Mouse (Mus musculus): ENCODE data around the gene Lsm12. TPM values are rescaled to one million over a fixed set of nuclear protein-coding genes. Genes with fewer than 3 reads are reported as not detected.

Lsm12 gene
- polyA plus RNA-seq, 1 experiment from 2014 or later, result 76.5 TPM

GRCm38 (mm10) chr11:102214430-102215156 is 29.5 kb upstream of the Lsm12 start:
- Histone ChIP-seq H3K27me3 (ENCODE audit: control insufficient read depth, insufficient read depth, low read length) (no peaks in the 10 kb centered on the region), H3K4me3 (ENCODE audit: low read depth, low read length) (no peak overlapping the region), H3K4me2 (ENCODE audit: low read depth, low read length) (no peak overlapping the region), H3K4me1 (ENCODE audit: control insufficient read depth, insufficient read depth, low read length) (peaks cover 18% of the 10 kb centered on the region; the same call in 1 of the 2 replicates), H3K27ac (replicated peaks; ENCODE audit: low read depth, low read length) (no peak overlapping the region), H3K9ac (replicated peaks; ENCODE audit: low read length) (no peak overlapping the region), H3K9me3 (replicated peaks; ENCODE audit: control insufficient read depth, low read length) (no peaks in the 10 kb centered on the region), H3K36me3 (replicated peaks; ENCODE audit: control insufficient read depth, insufficient read depth, low read depth, low read length) (no peaks in the 10 kb centered on the region)
- 56% methylated on average over 10 of the region's 10 CpGs for WGBS
- ATAC-seq (replicated peaks; ENCODE audit: insufficient number of reproducible peaks, low FRiP score, low TSS enrichment, low read depth), result no peak
- DNase-seq (ENCODE audit: low spot score), result no peak

- peaks cover 17% of the 10 kb centered on the region for H3K4me1 ChIP-seq (ENCODE audit: control insufficient read depth, insufficient read depth, low read length)
- no peak overlapping the region for H3K9ac ChIP-seq (replicated peaks; ENCODE audit: low read length)
- H3K4me3 ChIP-seq (ENCODE audit: low read depth, low read length), result no peak overlapping the region
- no peaks in the 10 kb centered on the region for H3K36me3 ChIP-seq (replicated peaks; ENCODE audit: control insufficient read depth, insufficient read depth, low read depth, low read length)
- H3K27ac ChIP-seq (replicated peaks; ENCODE audit: low read depth, low read length), result no peak overlapping the region
- DNase-seq (ENCODE audit: low spot score) (no peak), ATAC-seq (replicated peaks; ENCODE audit: insufficient number of reproducible peaks, low FRiP score, low TSS enrichment, low read depth) (no peak)
- 67% methylated on average over 18 of the region's 18 CpGs for WGBS
- no peaks in the 10 kb centered on the region for H3K27me3 ChIP-seq (ENCODE audit: control insufficient read depth, insufficient read depth, low read length)
- H3K4me2 ChIP-seq (ENCODE audit: low read depth, low read length), result no peak overlapping the region
- no peaks in the 10 kb centered on the region for H3K9me3 ChIP-seq (replicated peaks; ENCODE audit: control insufficient read depth, low read length)
These were observed 26.8 kb upstream of the Lsm12 start for GRCm38 (mm10) chr11:102211936-102212341.

- no peak overlapping the region for H3K27ac ChIP-seq (replicated peaks; ENCODE audit: low read depth, low read length)
- no peak for DNase-seq (ENCODE audit: low spot score)
- H3K4me1 ChIP-seq (ENCODE audit: control insufficient read depth, insufficient read depth, low read length), result peaks cover 21% of the 10 kb centered on the region
- H3K36me3 ChIP-seq (replicated peaks; ENCODE audit: control insufficient read depth, insufficient read depth, low read depth, low read length), result no peaks in the 10 kb centered on the region; the same call in 1 of the 2 replicates
- no peak overlapping the region for H3K4me2 ChIP-seq (ENCODE audit: low read depth, low read length)
- H3K9me3 ChIP-seq (replicated peaks; ENCODE audit: control insufficient read depth, low read length), result no peaks in the 10 kb centered on the region
- H3K9ac ChIP-seq (replicated peaks; ENCODE audit: low read length), result no peak overlapping the region
- no peak overlapping the region for H3K4me3 ChIP-seq (ENCODE audit: low read depth, low read length)
- ATAC-seq (replicated peaks; ENCODE audit: insufficient number of reproducible peaks, low FRiP score, low TSS enrichment, low read depth), result no peak
- H3K27me3 ChIP-seq (ENCODE audit: control insufficient read depth, insufficient read depth, low read length), result no peaks in the 10 kb centered on the region
- 34% methylated on average over 5 of the region's 5 CpGs for WGBS
These were observed 25.9 kb upstream of the Lsm12 start for GRCm38 (mm10) chr11:102211011-102211410.

- WGBS, result 70% methylated on average over 3 of the region's 3 CpGs
- Histone ChIP-seq H3K27ac (replicated peaks; ENCODE audit: low read depth, low read length) (no peak overlapping the region), H3K36me3 (replicated peaks; ENCODE audit: control insufficient read depth, insufficient read depth, low read depth, low read length) (no peaks in the 10 kb centered on the region; the same call in 1 of the 2 replicates), H3K4me3 (ENCODE audit: low read depth, low read length) (no peak overlapping the region), H3K9me3 (replicated peaks; ENCODE audit: control insufficient read depth, low read length) (no peaks in the 10 kb centered on the region), H3K4me1 (ENCODE audit: control insufficient read depth, insufficient read depth, low read length) (peaks cover 17% of the 10 kb centered on the region), H3K4me2 (ENCODE audit: low read depth, low read length) (no peak overlapping the region), H3K27me3 (ENCODE audit: control insufficient read depth, insufficient read depth, low read length) (no peaks in the 10 kb centered on the region), H3K9ac (replicated peaks; ENCODE audit: low read length) (no peak overlapping the region)
- ATAC-seq (replicated peaks; ENCODE audit: insufficient number of reproducible peaks, low FRiP score, low TSS enrichment, low read depth) (no peak), DNase-seq (ENCODE audit: low spot score) (no peak)
These were observed 25.1 kb upstream of the Lsm12 start for GRCm38 (mm10) chr11:102210185-102210584.

GRCm38 (mm10) chr11:102209742-102210141 is 24.6 kb upstream of the Lsm12 start:
- DNase-seq (ENCODE audit: low spot score) (no peak), ATAC-seq (replicated peaks; ENCODE audit: insufficient number of reproducible peaks, low FRiP score, low TSS enrichment, low read depth) (no peak)
- Histone ChIP-seq H3K27me3 (ENCODE audit: control insufficient read depth, insufficient read depth, low read length) (no peaks in the 10 kb centered on the region), H3K4me2 (ENCODE audit: low read depth, low read length) (no peak overlapping the region), H3K9me3 (replicated peaks; ENCODE audit: control insufficient read depth, low read length) (no peaks in the 10 kb centered on the region), H3K9ac (replicated peaks; ENCODE audit: low read length) (no peak overlapping the region), H3K27ac (replicated peaks; ENCODE audit: low read depth, low read length) (no peak overlapping the region), H3K36me3 (replicated peaks; ENCODE audit: control insufficient read depth, insufficient read depth, low read depth, low read length) (no peaks in the 10 kb centered on the region; the same call in 1 of the 2 replicates), H3K4me1 (ENCODE audit: control insufficient read depth, insufficient read depth, low read length) (peaks cover 17% of the 10 kb centered on the region), H3K4me3 (ENCODE audit: low read depth, low read length) (no peak overlapping the region)
- WGBS, result 24% methylated on average over 2 of the region's 2 CpGs

GRCm38 (mm10) chr11:102208846-102209245 is 23.8 kb upstream of the Lsm12 start:
- no peaks in the 10 kb centered on the region for H3K27me3 ChIP-seq (ENCODE audit: control insufficient read depth, insufficient read depth, low read length)
- no peak for ATAC-seq (replicated peaks; ENCODE audit: insufficient number of reproducible peaks, low FRiP score, low TSS enrichment, low read depth)
- no peak overlapping the region for H3K4me2 ChIP-seq (ENCODE audit: low read depth, low read length)
- no peak overlapping the region for H3K27ac ChIP-seq (replicated peaks; ENCODE audit: low read depth, low read length)
- H3K4me3 ChIP-seq (ENCODE audit: low read depth, low read length), result no peak overlapping the region
- H3K4me1 ChIP-seq (ENCODE audit: control insufficient read depth, insufficient read depth, low read length), result peaks cover 15% of the 10 kb centered on the region
- WGBS, result 26% methylated on average over 4 of the region's 4 CpGs
- no peaks in the 10 kb centered on the region for H3K9me3 ChIP-seq (replicated peaks; ENCODE audit: control insufficient read depth, low read length)
- H3K9ac ChIP-seq (replicated peaks; ENCODE audit: low read length), result no peak overlapping the region
- no peaks in the 10 kb centered on the region; the same call in 1 of the 2 replicates for H3K36me3 ChIP-seq (replicated peaks; ENCODE audit: control insufficient read depth, insufficient read depth, low read depth, low read length)
- DNase-seq (ENCODE audit: low spot score), result no peak

GRCm38 (mm10) chr11:102207825-102208777 is 23.0 kb upstream of the Lsm12 start:
- no peak for ATAC-seq (replicated peaks; ENCODE audit: insufficient number of reproducible peaks, low FRiP score, low TSS enrichment, low read depth)
- WGBS, result 33% methylated on average over 11 of the region's 11 CpGs
- H3K4me2 ChIP-seq (ENCODE audit: low read depth, low read length), result no peak overlapping the region

More at GRCm38 (mm10) chr11:102207825-102208777, 23.0 kb upstream of the Lsm12 start:
- DNase-seq (ENCODE audit: low spot score), result no peak
- no peaks in the 10 kb centered on the region for H3K9me3 ChIP-seq (replicated peaks; ENCODE audit: control insufficient read depth, low read length)
- peak overlapping the region; percentile 28; the same call in 1 of the 2 replicates for H3K27ac ChIP-seq (replicated peaks; ENCODE audit: low read depth, low read length)
- no peaks in the 10 kb centered on the region; the same call in 1 of the 2 replicates for H3K36me3 ChIP-seq (replicated peaks; ENCODE audit: control insufficient read depth, insufficient read depth, low read depth, low read length)
- H3K9ac ChIP-seq (replicated peaks; ENCODE audit: low read length), result peak overlapping the region; percentile 18
- H3K4me1 ChIP-seq (ENCODE audit: control insufficient read depth, insufficient read depth, low read length), result peaks cover 13% of the 10 kb centered on the region
- no peak overlapping the region for H3K4me3 ChIP-seq (ENCODE audit: low read depth, low read length)
- H3K27me3 ChIP-seq (ENCODE audit: control insufficient read depth, insufficient read depth, low read length), result no peaks in the 10 kb centered on the region

All from embryonic facial prominence, embryonic 11.5 days (tissue).